In genomic region chr10:78412319-78413151, GRCm38 (mm10) we compare ENCODE assay signal across 8 mouse cellular contexts. TPM values are rescaled to one million over a fixed set of nuclear protein-coding genes. Genes with fewer than 3 reads are reported as not detected.
DNase-seq lines count a peak whose midpoint lies in the region; ATAC-seq and TF ChIP-seq lines count a peak whose summit lies in the region.

Gene Rrp1 (minus strand): TSS chr10:78413043.

- in situ Hi-C loops in ES-E14 (cut with MboI; ENCODE audit: low sequenced_read_pairs in 2 of 2, unreplicated experiment in 2 of 2): no loop called here

- H3K9ac ChIP-seq in ES-E14 (ENCODE audit: insufficient read depth, low read depth, low read length, poor library complexity, severe bottlenecking): peak within 1 kb of the TSS; percentile 92
- H3K9ac ChIP-seq in forebrain, embryonic 15.5 days (replicated peaks): peak within 1 kb of the TSS; percentile 77

- peak within 1 kb of the TSS; percentile 88 to 97 for H3K4me3 ChIP-seq in ES-E14 (ENCODE audit: insufficient read depth in 1 of 2, low read depth in 1 of 2, low read length in 2 of 2, poor library complexity in 1 of 2, severe bottlenecking in 1 of 2)
- peak within 1 kb of the TSS; percentile 89 for H3K4me3 ChIP-seq in forebrain, embryonic 15.5 days
- H3K4me3 ChIP-seq in lung, adult 2 months (replicated peaks; ENCODE audit: extremely low read depth, low read depth, low read length): peak within 1 kb of the TSS; percentile 80

- DNase-seq in ES-E14 (ENCODE audit: low read depth, low spot score): peak; percentile 92
- DNase-seq in cerebellum, adult 11-12 months: peak; percentile 98
- DNase-seq in heart, postnatal 25 days (ENCODE audit: low spot score): peak; percentile 85
- DNase-seq in layer of hippocampus, adult 18-20 months (ENCODE audit: low spot score in 2 of 2): peak; percentile 95 to 98
- DNase-seq in lung, adult 2 months: peak; percentile 97
- peak; percentile 88 to 92 for DNase-seq in thymus, adult 18-20 months

- H3K36me3 ChIP-seq in ES-E14 (ENCODE audit: control insufficient read depth, insufficient read depth, low read length, poor library complexity, severe bottlenecking): peaks cover 31% of the 10 kb centered on the region
- H3K36me3 ChIP-seq in forebrain, embryonic 15.5 days: peaks cover 31% of the 10 kb centered on the region

- TF ChIP-seq POLR2A in lung, adult 2 months (IDR thresholded peaks at IDR 0.05; ENCODE audit: borderline replicate concordance, extremely low read depth, low read depth, low read length): peak; percentile 93; the same call in 1 of the 2 replicates

- H3K9me3 ChIP-seq in ES-E14 (ENCODE audit: control insufficient read depth, insufficient read depth, low read depth, low read length): no peaks in the 10 kb centered on the region
- H3K9me3 ChIP-seq in forebrain, embryonic 15.5 days: no peaks in the 10 kb centered on the region

- ATAC-seq in forebrain, embryonic 15.5 days (replicated peaks): peak; percentile 96
- ATAC-seq in neutrophil, adult 5-6 weeks (ENCODE audit: extremely low read depth, insufficient number of reproducible peaks, low FRiP score, poor library complexity, severe bottlenecking): peak; percentile 99

- peak within 1 kb of the TSS; percentile 65; the same call in 1 of the 2 replicates for H3K27ac ChIP-seq in ES-E14 (ENCODE audit: insufficient read depth, low read depth, low read length, poor library complexity, severe bottlenecking)
- H3K27ac ChIP-seq in forebrain, embryonic 15.5 days (replicated peaks): peak within 1 kb of the TSS; percentile 84

- no peaks in the 10 kb centered on the region for H3K27me3 ChIP-seq in forebrain, embryonic 15.5 days

- TF ChIP-seq CTCF in lung, adult 2 months (IDR thresholded peaks at IDR 0.05; ENCODE audit: insufficient read depth, low read length): peak; percentile 100

- peak within 1 kb of the TSS; percentile 67 for H3K4me2 ChIP-seq in forebrain, embryonic 15.5 days (replicated peaks)

- intact Hi-C loops in heart, postnatal 25 days (cut with DNase I): loop anchor here (5.0 kb wide), 1 partner anchor 225 kb away; the partner anchor contains the start of gene Pwp2

- peaks cover 2 to 11% of the 10 kb centered on the region in 2 experiments; a peak in 1 of 4 replicates for H3K4me1 ChIP-seq in ES-E14 (ENCODE audit: control insufficient read depth in 2 of 2, insufficient read depth in 2 of 2, low read length in 2 of 2, poor library complexity in 1 of 2)
- peaks cover 18% of the 10 kb centered on the region for H3K4me1 ChIP-seq in forebrain, embryonic 15.5 days
- H3K4me1 ChIP-seq in lung, adult 2 months (ENCODE audit: control insufficient read depth, insufficient read depth, low read length): no peaks in the 10 kb centered on the region

- under 1% methylated on average over 70 of the region's 70 CpGs for WGBS in forebrain, embryonic 15.5 days
- WGBS in lung, adult 2 months: under 1% methylated on average over 70 of the region's 70 CpGs

TF ChIP-seq in ES-E14, 5 proteins besides CTCF, POLR2A, EP300 and RAD21:
- TF ChIP-seq HCFC1 (IDR thresholded peaks at IDR 0.05; ENCODE audit: borderline replicate concordance, insufficient read depth, low read length) (peak; percentile 82; the same call in 1 of the 2 replicates), CHD2 (IDR thresholded peaks at IDR 0.05; ENCODE audit: low read depth, low read length) (no peak), ZC3H11A (IDR thresholded peaks at IDR 0.05; ENCODE audit: borderline replicate concordance, low read depth, low read length) (peak; percentile 49; the same call in 1 of the 2 replicates)
TF ChIP-seq in ES-E14: peak in this region for 2.

RNA-seq across cellular contexts. Expression of gene Rrp1, which starts in this region (rescaled TPM):
- total RNA-seq in ES-E14 (2012; rRNA removed): 161 and 182 TPM in 2 replicates
- polyA plus RNA-seq in forebrain, embryonic 15.5 days (2015; fragmentation: Nextera tagmentation; extraction: Ambion mirVana): 395 and 412 TPM in 2 replicates
- total RNA-seq in heart, postnatal 25 days (2021): 100 to 1,000 TPM in 1 of 2 experiments, 10 to 100 TPM in 1; 92.7 to 102 TPM
- total RNA-seq in layer of hippocampus, adult 18-20 months (2021): 100 to 1,000 TPM; 361 to 370 TPM
- 57.4 and 82.5 TPM in 2 replicates for polyA plus RNA-seq in lung, adult 2 months (2012; rRNA removed)
- total RNA-seq in neutrophil, adult 5-6 weeks (2017): 258 and 282 TPM in 2 replicates

Comparison
In these comparisons a context has a peak if more than half of its experiments do, and no peak if none do; other contexts are left out.
1. Peak in every context shown above with its lines: DNase-seq, ATAC-seq, H3K4me3 ChIP-seq and H3K27ac ChIP-seq.